Mouse (Mus musculus): ENCODE results near the gene Me1. TPM values are rescaled to one million over a fixed set of nuclear protein-coding genes. Genes with fewer than 3 reads are reported as not detected.
A peak's percentile ranks its signal among the peaks of the same experiment; 100 is the strongest.

Me1 gene
- 0.25 and 0.69 TPM in 2 replicates for total RNA-seq (2017)

- peak; percentile 44 to 74 for ATAC-seq (replicated peaks in 1 of 2; ENCODE audit: insufficient read depth in 1 of 2, low FRiP score in 2 of 2, low TSS enrichment in 1 of 2, low read depth in 1 of 2, poor library complexity in 2 of 2, severe bottlenecking in 2 of 2)
These were observed at the start of gene Me1 for GRCm38 (mm10) chr9:86695818-86696261. Me1 (minus strand) TSS chr9:86695953.

GRCm38 (mm10) chr9:86744041-86744440 lies 48.3 kb upstream of the Me1 start:
- no peak for ATAC-seq (replicated peaks in 1 of 2; ENCODE audit: insufficient read depth in 1 of 2, low FRiP score in 2 of 2, low TSS enrichment in 1 of 2, low read depth in 1 of 2, poor library complexity in 2 of 2, severe bottlenecking in 2 of 2)

GRCm38 (mm10) chr9:86742959-86743911 lies 47.5 kb upstream of the Me1 start, which contains the start of gene Prss35:
Prss35 (plus strand) TSS chr9:86743649.
- ATAC-seq (replicated peaks in 1 of 2; ENCODE audit: insufficient read depth in 1 of 2, low FRiP score in 2 of 2, low TSS enrichment in 1 of 2, low read depth in 1 of 2, poor library complexity in 2 of 2, severe bottlenecking in 2 of 2) = peak; percentile 32 to 44; a peak in 3 of 4 replicates

GRCm38 (mm10) chr9:86739971-86740370 lies 44.2 kb upstream of the Me1 start:
- ATAC-seq (replicated peaks in 1 of 2; ENCODE audit: insufficient read depth in 1 of 2, low FRiP score in 2 of 2, low TSS enrichment in 1 of 2, low read depth in 1 of 2, poor library complexity in 2 of 2, severe bottlenecking in 2 of 2) = no peak

GRCm38 (mm10) chr9:86738801-86739200 lies 43.0 kb upstream of the Me1 start:
- ATAC-seq (replicated peaks in 1 of 2; ENCODE audit: insufficient read depth in 1 of 2, low FRiP score in 2 of 2, low TSS enrichment in 1 of 2, low read depth in 1 of 2, poor library complexity in 2 of 2, severe bottlenecking in 2 of 2) = no peak

GRCm38 (mm10) chr9:86738067-86738466 lies 42.3 kb upstream of the Me1 start:
- ATAC-seq (replicated peaks in 1 of 2; ENCODE audit: insufficient read depth in 1 of 2, low FRiP score in 2 of 2, low TSS enrichment in 1 of 2, low read depth in 1 of 2, poor library complexity in 2 of 2, severe bottlenecking in 2 of 2) = no peak

- no peak for ATAC-seq (replicated peaks in 1 of 2; ENCODE audit: insufficient read depth in 1 of 2, low FRiP score in 2 of 2, low TSS enrichment in 1 of 2, low read depth in 1 of 2, poor library complexity in 2 of 2, severe bottlenecking in 2 of 2)
These were observed 41.2 kb upstream of the Me1 start for GRCm38 (mm10) chr9:86736991-86737390.

GRCm38 (mm10) chr9:86734795-86735194 lies 39.0 kb upstream of the Me1 start:
- no peak for ATAC-seq (replicated peaks in 1 of 2; ENCODE audit: insufficient read depth in 1 of 2, low FRiP score in 2 of 2, low TSS enrichment in 1 of 2, low read depth in 1 of 2, poor library complexity in 2 of 2, severe bottlenecking in 2 of 2)

GRCm38 (mm10) chr9:86734357-86734756 lies 38.6 kb upstream of the Me1 start:
- no peak for ATAC-seq (replicated peaks in 1 of 2; ENCODE audit: insufficient read depth in 1 of 2, low FRiP score in 2 of 2, low TSS enrichment in 1 of 2, low read depth in 1 of 2, poor library complexity in 2 of 2, severe bottlenecking in 2 of 2)

- no peak for ATAC-seq (replicated peaks in 1 of 2; ENCODE audit: insufficient read depth in 1 of 2, low FRiP score in 2 of 2, low TSS enrichment in 1 of 2, low read depth in 1 of 2, poor library complexity in 2 of 2, severe bottlenecking in 2 of 2)
These were observed 34.1 kb upstream of the Me1 start for GRCm38 (mm10) chr9:86729811-86730210.

- ATAC-seq (replicated peaks in 1 of 2; ENCODE audit: insufficient read depth in 1 of 2, low FRiP score in 2 of 2, low TSS enrichment in 1 of 2, low read depth in 1 of 2, poor library complexity in 2 of 2, severe bottlenecking in 2 of 2) = no peak
These were observed 33.3 kb upstream of the Me1 start for GRCm38 (mm10) chr9:86729084-86729483.

- no peak for ATAC-seq (replicated peaks in 1 of 2; ENCODE audit: insufficient read depth in 1 of 2, low FRiP score in 2 of 2, low TSS enrichment in 1 of 2, low read depth in 1 of 2, poor library complexity in 2 of 2, severe bottlenecking in 2 of 2)
These were observed 32.6 kb upstream of the Me1 start for GRCm38 (mm10) chr9:86728214-86728814.

- ATAC-seq (replicated peaks in 1 of 2; ENCODE audit: insufficient read depth in 1 of 2, low FRiP score in 2 of 2, low TSS enrichment in 1 of 2, low read depth in 1 of 2, poor library complexity in 2 of 2, severe bottlenecking in 2 of 2) = no peak
These were observed 30.6 kb upstream of the Me1 start for GRCm38 (mm10) chr9:86726381-86726720.

GRCm38 (mm10) chr9:86725604-86726380 lies 30.0 kb upstream of the Me1 start:
- no peak for ATAC-seq (replicated peaks in 1 of 2; ENCODE audit: insufficient read depth in 1 of 2, low FRiP score in 2 of 2, low TSS enrichment in 1 of 2, low read depth in 1 of 2, poor library complexity in 2 of 2, severe bottlenecking in 2 of 2)

- no peak for ATAC-seq (replicated peaks in 1 of 2; ENCODE audit: insufficient read depth in 1 of 2, low FRiP score in 2 of 2, low TSS enrichment in 1 of 2, low read depth in 1 of 2, poor library complexity in 2 of 2, severe bottlenecking in 2 of 2)
These were observed 29.3 kb upstream of the Me1 start for GRCm38 (mm10) chr9:86725066-86725465.

- ATAC-seq (replicated peaks in 1 of 2; ENCODE audit: insufficient read depth in 1 of 2, low FRiP score in 2 of 2, low TSS enrichment in 1 of 2, low read depth in 1 of 2, poor library complexity in 2 of 2, severe bottlenecking in 2 of 2) = no peak
These were observed 25.0 kb upstream of the Me1 start for GRCm38 (mm10) chr9:86720794-86721193.

GRCm38 (mm10) chr9:86720227-86720626 lies 24.5 kb upstream of the Me1 start:
- no peak for ATAC-seq (replicated peaks in 1 of 2; ENCODE audit: insufficient read depth in 1 of 2, low FRiP score in 2 of 2, low TSS enrichment in 1 of 2, low read depth in 1 of 2, poor library complexity in 2 of 2, severe bottlenecking in 2 of 2)

GRCm38 (mm10) chr9:86717119-86717518 lies 21.4 kb upstream of the Me1 start:
- no peak for ATAC-seq (replicated peaks in 1 of 2; ENCODE audit: insufficient read depth in 1 of 2, low FRiP score in 2 of 2, low TSS enrichment in 1 of 2, low read depth in 1 of 2, poor library complexity in 2 of 2, severe bottlenecking in 2 of 2)

All from hematopoietic stem cell, adult 5-6 weeks (primary cell).